Mouse (Mus musculus) bone marrow macrophage, adult 2 months (primary cell): Measurements from ENCODE around the gene Pdlim3. TPM values are rescaled to one million over a fixed set of nuclear protein-coding genes. Genes with fewer than 3 reads are reported as not detected.
"Not testable (repeated sequence)": the region's sequence is repeated elsewhere in the genome, so short reads cannot be mapped to it uniquely, and the experiment has no call there.

Source experiments
- H3K27ac ChIP-seq: 2 replicates; pipeline ENCODE4 v1.5.1; 2012; ENCODE audit warnings: low read depth, low read length; ENCODE audit not compliant: insufficient read depth
- H3K4me1 ChIP-seq: 2 replicates; pipeline ENCODE4 v1.6.1; 2012; ENCODE audit warnings: low read length; ENCODE audit not compliant: control insufficient read depth, insufficient read depth
- H3K4me3 ChIP-seq: 2 replicates; pipeline ENCODE4 v1.5.1; 2012; ENCODE audit warnings: mild to moderate bottlenecking, low read length, moderate library complexity; ENCODE audit not compliant: insufficient read depth
- CTCF ChIP-seq: IDR thresholded peaks from 2 replicates; pipeline ENCODE4 v1.5.1; 2012; ENCODE audit warnings: low read depth, mild to moderate bottlenecking, low read length, moderate library complexity
- POLR2A ChIP-seq: IDR thresholded peaks from 2 replicates; pipeline ENCODE4 v1.6.1; 2012; ENCODE audit warnings: mild to moderate bottlenecking, low read depth, low read length, borderline replicate concordance
- polyA plus RNA-seq: library from polyadenylated mRNA; stranded (reverse); fragments of >200 nt; gene quantifications from 2 replicates; pipeline ENCODE4 v1.2.4, GENCODE M21; 2012; ENCODE audit not compliant: missing spikeins, insufficient read depth, insufficient read length

Gene Pdlim3
- not detected in 2 replicates for polyA plus RNA-seq

DNA sequence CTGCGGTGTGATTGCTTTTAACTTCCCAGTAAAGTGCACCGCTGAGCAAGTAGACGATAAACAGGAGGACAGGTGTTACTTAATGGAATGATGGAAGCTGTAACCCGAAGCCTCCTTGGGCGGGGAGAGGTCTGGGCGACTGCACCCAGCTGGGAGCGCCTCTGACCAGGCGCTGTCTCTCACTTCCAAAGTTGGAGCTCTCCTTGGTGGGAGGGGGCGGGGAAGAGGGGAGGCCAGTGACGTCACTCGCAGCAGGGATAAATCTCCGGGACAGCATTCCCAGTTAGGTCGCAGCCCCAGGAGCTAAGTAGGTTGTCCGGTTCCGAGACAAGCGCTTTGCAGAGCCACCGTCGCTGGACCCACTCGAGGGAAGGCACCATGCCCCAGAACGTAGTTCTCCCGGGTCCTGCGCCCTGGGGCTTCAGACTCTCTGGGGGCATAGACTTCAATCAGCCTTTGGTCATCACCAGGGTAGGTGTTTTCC, at the start of gene Pdlim3:
Gene Pdlim3, plus strand, starts transcription at position 260 of the 484 bp plus-strand sequence.
- 0 out of 2 replicates have a peak, but pooled peaks cover 2% of the 10 kb centered on the region for H3K4me1 ChIP-seq
- H3K27ac ChIP-seq = no peak within 1 kb of the TSS
- peak within 1 kb of the TSS; percentile 42 for H3K4me3 ChIP-seq
- TF ChIP-seq CTCF (no peak), POLR2A (no peak)

DNA sequence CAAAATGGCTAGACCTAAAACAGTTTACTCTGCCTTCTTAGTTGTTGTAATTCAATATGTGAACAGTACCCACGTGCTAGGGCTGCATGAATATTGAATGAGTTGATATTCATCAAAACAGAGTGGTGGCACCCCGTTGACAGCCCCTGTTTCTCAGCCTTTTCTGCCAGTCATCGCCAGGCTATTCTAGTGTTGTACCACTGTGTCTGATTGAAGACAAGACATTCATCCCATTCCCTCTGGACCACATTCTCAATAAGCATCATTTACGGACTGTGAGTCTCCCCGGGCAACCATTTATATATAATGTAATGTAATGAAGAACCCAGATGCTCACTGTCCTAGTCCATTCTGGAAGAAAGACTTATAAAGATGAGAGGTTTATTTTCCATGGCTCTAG, 42.0 kb upstream of the Pdlim3 start:
- Histone ChIP-seq H3K27ac (no peak overlapping the region), H3K4me3 (no peak overlapping the region), H3K4me1 (no peaks in the 10 kb centered on the region)
- no peak for TF ChIP-seq POLR2A
- no peak for TF ChIP-seq CTCF

DNA sequence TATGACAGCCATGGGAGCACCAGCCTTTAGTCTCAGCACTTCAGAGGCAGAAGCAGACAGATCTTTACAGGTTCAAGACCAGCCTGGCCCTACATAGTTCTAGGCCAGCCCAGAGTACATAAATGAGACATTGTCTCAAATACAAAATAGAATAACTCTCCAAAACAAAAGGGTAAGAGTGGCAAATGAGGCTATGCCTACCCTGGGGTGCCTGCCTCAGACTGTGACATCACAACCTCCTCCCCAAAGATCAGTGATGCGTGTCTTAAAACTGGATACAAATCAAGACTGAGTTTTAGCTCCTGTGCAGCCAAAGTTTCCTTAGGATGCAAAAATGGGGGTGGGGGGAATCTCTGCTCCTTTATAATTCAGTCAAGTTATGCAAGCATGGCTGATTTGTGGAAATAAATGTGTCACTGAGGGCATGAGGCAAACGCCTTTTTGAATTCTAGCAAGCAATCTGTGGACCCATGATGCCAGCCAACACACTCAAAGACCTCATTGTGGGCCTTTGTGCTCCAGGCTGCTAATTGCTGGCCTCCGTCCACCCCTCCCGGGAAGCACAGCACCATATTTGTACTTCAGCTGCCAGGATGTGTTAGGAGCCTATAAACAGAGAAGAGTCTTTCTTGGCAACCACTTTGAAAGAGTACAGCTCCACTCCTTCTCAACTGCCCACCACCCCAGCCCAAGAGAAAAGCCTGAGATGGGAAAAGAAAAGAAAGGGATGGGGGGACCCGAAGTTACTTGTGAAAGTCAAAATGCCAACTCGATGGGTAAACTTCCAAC, 41.0 kb upstream of the Pdlim3 start:
- TF ChIP-seq POLR2A (no peak), CTCF (no peak)
- Histone ChIP-seq H3K4me1 (no peaks in the 10 kb centered on the region), H3K27ac (no peak overlapping the region), H3K4me3 (no peak overlapping the region)

- Histone ChIP-seq H3K4me3 (no peak overlapping the region), H3K27ac (no peak overlapping the region), H3K4me1 (no peaks in the 10 kb centered on the region)
- TF ChIP-seq CTCF (no peak), POLR2A (no peak)
Measured at GRCm38 (mm10) chr8:45844911-45845481, 40.3 kb upstream of the Pdlim3 start.

GRCm38 (mm10) chr8:45845906-45846305, 39.4 kb upstream of the Pdlim3 start:
- Histone ChIP-seq H3K27ac (no peak overlapping the region), H3K4me3 (no peak overlapping the region), H3K4me1 (no peaks in the 10 kb centered on the region)
- no peak for TF ChIP-seq POLR2A
- no peak for TF ChIP-seq CTCF

DNA sequence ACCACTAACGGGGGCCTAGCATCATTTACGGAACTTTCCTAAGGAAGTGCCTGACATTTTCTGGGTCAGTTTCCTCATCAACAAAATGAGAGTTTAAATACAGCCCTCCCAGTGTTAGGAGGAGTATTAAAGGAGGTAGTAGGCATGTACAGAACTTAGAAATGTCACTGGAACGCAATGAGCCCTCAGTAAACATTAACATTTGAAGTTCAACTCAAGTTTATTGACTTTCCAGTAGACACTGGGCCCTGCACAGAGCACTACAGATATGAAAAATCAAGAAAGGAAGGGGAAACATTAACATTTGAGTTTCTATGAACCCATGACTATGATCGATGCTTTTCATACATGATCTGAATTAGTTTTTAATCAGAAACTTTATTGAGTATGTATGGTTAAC, 30.1 kb upstream of the Pdlim3 start:
- TF ChIP-seq CTCF (no peak), POLR2A (no peak)
- no peaks in the 10 kb centered on the region for H3K4me1 ChIP-seq
- H3K27ac ChIP-seq = no peak overlapping the region
- no peak overlapping the region for H3K4me3 ChIP-seq

GRCm38 (mm10) chr8:45857734-45858133, 27.5 kb upstream of the Pdlim3 start:
- Histone ChIP-seq H3K27ac (no peak overlapping the region), H3K4me3 (no peak overlapping the region), H3K4me1 (no peaks in the 10 kb centered on the region)
- TF ChIP-seq POLR2A = no peak

- TF ChIP-seq CTCF (no peak), POLR2A (no peak)
- Histone ChIP-seq H3K4me1 (no peaks in the 10 kb centered on the region), H3K27ac (no peak overlapping the region), H3K4me3 (no peak overlapping the region)
Measured at GRCm38 (mm10) chr8:45858391-45858790, 26.9 kb upstream of the Pdlim3 start.

GRCm38 (mm10) chr8:45871587-45871986, 13.7 kb upstream of the Pdlim3 start:
- not testable (repeated sequence) for H3K27ac ChIP-seq, H3K4me3 ChIP-seq
- H3K4me1 ChIP-seq = peaks cover 11% of the 10 kb centered on the region

GRCm38 (mm10) chr8:45872077-45872476, 13.2 kb upstream of the Pdlim3 start:
- TF ChIP-seq CTCF (no peak), POLR2A (no peak)
- H3K4me1 ChIP-seq = peaks cover 11% of the 10 kb centered on the region
- no peak overlapping the region for H3K4me3 ChIP-seq
- no peak overlapping the region for H3K27ac ChIP-seq
